Mouse (Mus musculus) heart, postnatal 0 days (tissue): Measurements from ENCODE around the gene Tmem176b.

Experiments used
- CTCF ChIP-seq: IDR thresholded peaks from 2 replicates; pipeline ENCODE4 v1.5.1; 2016; ENCODE audit warnings: antibody characterized with exemption, control low read depth, low read depth
- EP300 ChIP-seq: IDR thresholded peaks from 2 replicates; pipeline ENCODE4 v1.6.1; 2016; ENCODE audit warnings: antibody characterized with exemption, low read depth

- TF ChIP-seq CTCF (no peak), EP300 (no peak)
These were observed 25.9 kb upstream of the Tmem176b start for GRCm38 (mm10) chr6:48867158-48867557.
